Mouse (Mus musculus) sigmoid colon, adult 10 weeks (tissue): ENCODE results near the gene Tubgcp6. TPM values are rescaled to one million over a fixed set of nuclear protein-coding genes. Genes with fewer than 3 reads are reported as not detected.

Source experiments
- polyA plus RNA-seq: library from polyadenylated mRNA; stranded (reverse); fragments of 350-450 nt; fragmentation: Illumina TruSeq; extraction: RNeasy Lipid Tissue Mini Kit (QIAGEN cat#74804); gene quantifications from one replicate; pipeline ENCODE4 v1.2.3, GENCODE M21; 2014; ENCODE audit warnings: low read depth, low replicate concordance

Tubgcp6 gene
- polyA plus RNA-seq, result 1.4 TPM

GRCm38 (mm10) chr15:89122649-89123366 lies at the start of gene Tubgcp6:
Gene Tubgcp6, minus strand, starts transcription at chr15:89123112.

DNA sequence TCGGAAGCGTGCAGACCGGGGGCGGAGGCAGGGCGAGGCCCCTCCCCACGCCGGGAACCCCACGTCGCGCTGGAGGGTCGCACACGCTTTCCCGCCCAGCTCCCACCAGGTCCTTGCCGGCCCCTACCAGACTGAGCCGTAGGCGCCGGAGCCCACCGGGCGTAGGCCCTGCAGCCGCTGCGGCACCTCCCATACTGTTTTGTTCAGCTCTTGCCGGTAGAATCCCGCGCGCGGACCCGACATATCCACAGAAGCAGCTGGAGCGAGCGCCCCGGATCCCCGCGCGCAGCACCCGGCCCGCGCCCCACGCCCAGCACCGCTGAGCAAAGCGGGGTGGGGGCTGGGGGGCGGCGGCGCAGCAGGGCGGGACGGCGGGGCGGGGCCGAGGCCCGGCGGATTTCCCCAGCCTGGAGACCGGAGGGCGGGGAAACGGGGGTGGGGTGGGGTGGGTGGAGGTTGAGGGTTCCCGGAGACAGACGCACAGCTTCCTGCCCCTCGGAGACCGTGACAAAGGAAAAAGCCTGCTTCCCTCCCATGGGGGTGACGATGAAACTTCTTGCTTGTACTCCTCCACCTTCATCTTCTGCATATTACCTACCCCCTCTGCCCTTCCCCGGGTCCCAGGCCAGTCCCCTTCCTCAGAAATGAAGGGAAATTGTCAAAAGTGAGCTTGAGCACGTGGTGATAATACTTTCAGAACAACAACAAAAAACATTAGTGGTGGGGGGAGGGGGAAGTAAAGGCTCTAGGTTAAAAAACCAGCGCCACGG lies 26.5 kb upstream of the Tubgcp6 start, which contains the start of gene Mapk11:
Gene Mapk11 (minus strand): TSS at position 358 of the 770 bp plus-strand sequence.

DNA sequence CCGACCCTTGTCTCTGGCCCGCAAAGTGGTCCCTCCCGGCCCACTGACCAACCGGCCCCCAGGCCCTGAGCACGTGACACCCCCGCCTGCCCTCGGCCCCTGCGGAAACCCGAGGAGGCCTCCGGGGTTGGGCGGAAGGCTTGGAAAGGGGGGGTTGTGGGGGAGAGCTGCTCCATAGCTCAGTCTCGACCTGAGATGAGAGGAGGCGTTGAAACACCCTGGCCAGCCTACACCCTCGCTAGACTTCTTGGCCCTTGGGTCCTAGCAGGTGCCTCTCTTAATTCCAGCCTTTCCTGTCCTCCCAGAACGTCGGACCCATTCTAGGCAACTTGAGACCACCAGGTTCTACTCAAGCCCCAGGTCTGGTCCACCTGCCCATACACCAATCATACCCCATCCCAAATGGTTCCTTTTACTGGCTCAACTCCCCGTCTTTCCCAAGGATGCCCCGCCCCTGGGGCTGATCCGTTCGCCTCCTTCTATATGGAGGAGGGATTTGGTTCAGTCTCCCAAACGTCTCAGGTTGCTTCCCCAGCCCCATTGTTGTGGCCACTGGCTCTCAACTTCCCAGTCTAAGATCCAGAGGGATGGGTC lies 17.8 kb upstream of the Tubgcp6 start, which contains the start of gene Mapk12:
Gene Mapk12 (minus strand): TSS at position 45 of the 594 bp plus-strand sequence.

DNA sequence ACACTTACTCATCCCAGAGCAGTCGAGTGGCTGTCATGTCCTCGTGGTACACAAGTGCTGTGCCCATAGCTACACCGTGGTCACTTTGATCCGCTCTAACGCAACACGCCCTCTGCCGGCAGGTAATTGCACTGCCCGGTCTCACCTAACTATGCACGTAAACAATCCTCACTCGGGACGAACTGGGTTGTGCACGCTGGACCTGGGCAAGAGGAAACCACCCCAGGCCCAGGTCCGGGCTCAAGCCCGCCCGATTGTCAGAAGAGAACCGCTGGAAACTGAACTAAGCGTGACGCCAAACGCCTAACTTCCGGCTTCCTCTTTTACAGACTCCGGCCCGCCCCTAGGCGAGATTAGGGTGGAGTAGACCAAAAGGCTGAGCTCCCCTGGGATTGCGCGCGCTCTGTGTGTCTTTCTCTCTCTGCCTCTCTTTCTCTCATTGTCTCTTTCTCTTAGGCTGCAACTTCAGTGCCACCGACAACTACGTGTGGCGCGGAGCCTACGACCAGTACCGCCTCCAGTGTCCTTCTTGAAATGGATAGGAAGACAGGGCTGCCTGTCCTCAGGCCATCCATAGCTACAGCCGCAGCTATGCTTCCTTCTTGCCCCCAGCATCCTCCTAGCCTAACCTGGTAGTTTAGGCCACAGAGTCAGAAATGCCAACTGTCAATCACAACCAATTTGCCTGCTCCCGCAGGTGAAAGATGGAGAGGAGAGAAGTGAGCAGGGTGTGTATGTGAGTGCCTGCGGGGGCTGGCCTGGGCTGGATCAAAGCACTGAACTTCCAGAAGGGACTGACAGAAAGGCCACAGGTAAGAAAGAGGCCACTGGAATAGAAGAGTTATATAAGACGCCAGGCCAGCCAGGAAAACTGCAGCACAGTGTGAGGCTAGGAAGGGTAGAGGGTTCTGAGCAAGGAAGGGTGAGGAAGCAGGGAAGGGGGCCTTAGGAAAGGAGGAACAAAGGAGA lies 5.8 kb upstream of the Tubgcp6 start, which contains the start of gene Hdac10:
Gene Hdac10 (minus strand): TSS at position 319 of the 969 bp plus-strand sequence.

DNA sequence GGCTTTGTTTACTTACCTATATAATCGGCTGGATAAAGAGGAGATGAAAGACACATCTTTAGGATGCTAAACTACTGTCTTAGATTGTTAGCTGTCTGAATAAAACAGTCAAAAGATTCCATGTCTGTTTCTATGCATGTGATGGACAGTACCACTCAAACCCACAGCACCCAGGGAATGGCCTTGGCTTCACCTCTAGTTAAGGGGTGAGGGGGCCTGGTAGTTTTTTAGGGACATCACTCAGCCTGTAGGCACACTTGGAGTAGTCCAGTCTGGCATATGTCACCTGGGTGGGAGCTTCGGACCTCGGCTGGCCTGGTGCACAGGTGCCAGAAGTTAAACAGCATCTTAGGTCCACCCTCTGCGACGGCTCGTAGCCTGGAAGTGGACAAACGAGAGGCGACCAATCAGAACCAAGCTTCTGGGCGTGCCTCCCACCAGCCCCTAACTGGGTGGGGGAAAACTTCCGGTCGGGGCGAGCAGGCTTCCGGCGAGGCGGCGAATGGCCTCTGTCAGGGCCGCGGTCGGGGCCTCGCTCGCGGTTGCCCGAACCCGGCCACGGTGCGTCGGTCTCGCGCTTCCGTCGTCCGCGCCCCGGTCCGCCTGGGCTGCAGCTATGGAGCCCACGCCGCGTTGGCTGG lies 34.2 kb downstream of the Tubgcp6 start, which contains the start of gene Selenoo:
Gene Selenoo (plus strand): TSS at position 478 of the 641 bp plus-strand sequence.

GRCm38 (mm10) chr15:89074613-89075477 lies 48.1 kb downstream of the Tubgcp6 start, which contains the start of gene Trabd:
Gene Trabd, plus strand, starts transcription at chr15:89075124.

GRCm38 (mm10) chr15:89059161-89059931 lies 63.6 kb downstream of the Tubgcp6 start, which contains the start of gene Panx2:
Gene Panx2, plus strand, starts transcription at chr15:89059734.

Other genes starting within 250 kb of the Tubgcp6 start
- gene Ttll8, start 168.7 kb downstream of the Tubgcp6 start, polyA plus RNA-seq, result not detected
- not detected for gene Mlc1, start 144.1 kb downstream of the Tubgcp6 start, polyA plus RNA-seq
- gene Mov10l1, start 140.2 kb downstream of the Tubgcp6 start, polyA plus RNA-seq, result not detected
- not detected for gene Panx2, start 63.4 kb downstream of the Tubgcp6 start, polyA plus RNA-seq
- gene Trabd, start 48.0 kb downstream of the Tubgcp6 start, polyA plus RNA-seq, result 4.7 TPM
- 6.4 TPM for gene Selenoo, start 34.0 kb downstream of the Tubgcp6 start, polyA plus RNA-seq
- 0.63 TPM for gene Hdac10, start 5.6 kb upstream of the Tubgcp6 start, polyA plus RNA-seq
- gene Mapk12, start 17.6 kb upstream of the Tubgcp6 start, polyA plus RNA-seq, result 1.2 TPM
- gene Mapk11, start 26.5 kb upstream of the Tubgcp6 start, polyA plus RNA-seq, result 0.41 TPM
- 8.3 TPM for gene Plxnb2, start 57.7 kb upstream of the Tubgcp6 start, polyA plus RNA-seq
- gene Dennd6b, start 73.4 kb upstream of the Tubgcp6 start, polyA plus RNA-seq, result 0.66 TPM
- 12.7 TPM for gene Ppp6r2, start 88.4 kb upstream of the Tubgcp6 start, polyA plus RNA-seq
- gene Sbf1, start 192.2 kb upstream of the Tubgcp6 start, polyA plus RNA-seq, result 4.3 TPM
- not detected for gene Adm2, start 199.6 kb upstream of the Tubgcp6 start, polyA plus RNA-seq
- gene Miox, start 211.3 kb upstream of the Tubgcp6 start, polyA plus RNA-seq, result not detected
- gene Lmf2, start 232.5 kb upstream of the Tubgcp6 start, polyA plus RNA-seq, result 5.0 TPM
- gene Ncaph2, start 232.6 kb upstream of the Tubgcp6 start, polyA plus RNA-seq, result 11.4 TPM